Mouse (Mus musculus) embryonic facial prominence, embryonic 14.5 days (tissue): Measurements from ENCODE around the gene Taldo1. TPM values are rescaled to one million over a fixed set of nuclear protein-coding genes. Genes with fewer than 3 reads are reported as not detected.

Experiments used
- ATAC-seq: fragments of 200-750 bp; cut with Nextera tagmentation; 2 replicates; pipeline ENCODE4 v1.8.0; 2017; ENCODE audit warnings: low read depth, moderate number of reproducible peaks, moderate TSS enrichment
- DNase-seq: peaks from one replicate; pipeline ENCODE4 v3.0.0-alpha.2; 2015; ENCODE audit warnings: low spot score
- H3K27ac ChIP-seq: fragments of 300-500 bp; sonication (generic); replicated peaks from 2 replicates; pipeline ENCODE4 v1.5.1; 2014; ENCODE audit warnings: low read depth, mild to moderate bottlenecking, low read length, moderate library complexity
- H3K27me3 ChIP-seq: fragments of 300-500 bp; sonication (generic); replicated peaks from 2 replicates; pipeline ENCODE4 v1.6.1; 2014; ENCODE audit warnings: low read length; ENCODE audit not compliant: control insufficient read depth, insufficient read depth
- H3K36me3 ChIP-seq: fragments of 300-500 bp; sonication (generic); 2 replicates; pipeline ENCODE4 v1.6.1; 2014; ENCODE audit warnings: low read length, mixed read lengths; ENCODE audit not compliant: control insufficient read depth, insufficient read depth
- H3K4me1 ChIP-seq: fragments of 300-500 bp; sonication (generic); 2 replicates; pipeline ENCODE4 v1.6.1; 2014; ENCODE audit warnings: antibody characterized with exemption, low read length; ENCODE audit not compliant: control insufficient read depth, insufficient read depth
- H3K4me2 ChIP-seq: fragments of 300-500 bp; sonication (generic); 2 replicates; pipeline ENCODE4 v1.6.1; 2014; ENCODE audit warnings: low read depth, mild to moderate bottlenecking, low read length, moderate library complexity, mixed read lengths
- H3K4me3 ChIP-seq: fragments of 300-500 bp; sonication (generic); 2 replicates; pipeline ENCODE4 v1.5.1; 2014; ENCODE audit warnings: low read depth, mild to moderate bottlenecking, low read length
- H3K9ac ChIP-seq: fragments of 300-500 bp; sonication (generic); 2 replicates; pipeline ENCODE4 v1.6.1; 2014; ENCODE audit warnings: low read depth, mild to moderate bottlenecking, low read length, moderate library complexity, mixed read lengths
- H3K9me3 ChIP-seq: fragments of 300-500 bp; sonication (generic); 2 replicates; pipeline ENCODE4 v1.6.1; 2016; ENCODE audit warnings: low read length; ENCODE audit not compliant: control insufficient read depth
- WGBS: fragments of 180-500 bp; shearing (Covaris S2); extraction: QIAGEN DNeasy Blood & Tissue Kit; methylation state at CpG from one replicate; pipeline ENCODE4 v1.1.7; 2014; 5-methylcytosine and 5-hydroxymethylcytosine counted together
- polyA plus RNA-seq: library from polyadenylated mRNA; unstranded; fragments of >200 nt; fragmentation: Nextera tagmentation; extraction: Ambion mirVana; gene quantifications from 2 replicates; pipeline ENCODE4 v1.2.1, GENCODE M21; 2014

Taldo1 gene
- polyA plus RNA-seq, 1 experiment from 2014 or later = 248 TPM

DNA sequence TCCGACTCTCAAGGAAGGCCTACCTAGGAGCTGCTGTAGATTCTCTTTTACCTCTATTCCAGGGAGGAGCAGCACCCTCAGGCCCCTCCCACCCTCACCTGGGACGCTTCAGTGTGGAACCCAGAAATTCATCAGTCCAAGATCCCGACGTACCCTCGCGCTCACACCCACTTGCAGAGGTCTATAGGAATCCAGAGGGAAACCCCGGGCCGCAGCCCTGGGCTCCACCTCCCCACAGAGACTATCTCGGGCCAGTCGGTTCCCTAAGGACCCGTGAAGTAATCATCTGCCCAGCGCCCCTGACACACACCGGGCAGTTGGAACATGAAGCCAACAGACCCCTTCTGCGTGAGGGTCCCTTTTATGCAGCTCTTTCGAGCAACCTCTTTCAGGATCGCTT is 21.3 kb downstream of the Taldo1 start:
- Histone ChIP-seq H3K27ac (peak overlapping the region; percentile 78), H3K27me3 (no peaks in the 10 kb centered on the region), H3K36me3 (peaks cover 33% of the 10 kb centered on the region), H3K4me3 (peak overlapping the region; percentile 86), H3K4me2 (peak overlapping the region; percentile 92), H3K9ac (peak overlapping the region; percentile 92), H3K9me3 (no peaks in the 10 kb centered on the region), H3K4me1 (no peaks in the 10 kb centered on the region)
- DNase-seq (peak; percentile 33), ATAC-seq (no peak)
- WGBS = 3% methylated on average over 16 of the region's 16 CpGs

DNA sequence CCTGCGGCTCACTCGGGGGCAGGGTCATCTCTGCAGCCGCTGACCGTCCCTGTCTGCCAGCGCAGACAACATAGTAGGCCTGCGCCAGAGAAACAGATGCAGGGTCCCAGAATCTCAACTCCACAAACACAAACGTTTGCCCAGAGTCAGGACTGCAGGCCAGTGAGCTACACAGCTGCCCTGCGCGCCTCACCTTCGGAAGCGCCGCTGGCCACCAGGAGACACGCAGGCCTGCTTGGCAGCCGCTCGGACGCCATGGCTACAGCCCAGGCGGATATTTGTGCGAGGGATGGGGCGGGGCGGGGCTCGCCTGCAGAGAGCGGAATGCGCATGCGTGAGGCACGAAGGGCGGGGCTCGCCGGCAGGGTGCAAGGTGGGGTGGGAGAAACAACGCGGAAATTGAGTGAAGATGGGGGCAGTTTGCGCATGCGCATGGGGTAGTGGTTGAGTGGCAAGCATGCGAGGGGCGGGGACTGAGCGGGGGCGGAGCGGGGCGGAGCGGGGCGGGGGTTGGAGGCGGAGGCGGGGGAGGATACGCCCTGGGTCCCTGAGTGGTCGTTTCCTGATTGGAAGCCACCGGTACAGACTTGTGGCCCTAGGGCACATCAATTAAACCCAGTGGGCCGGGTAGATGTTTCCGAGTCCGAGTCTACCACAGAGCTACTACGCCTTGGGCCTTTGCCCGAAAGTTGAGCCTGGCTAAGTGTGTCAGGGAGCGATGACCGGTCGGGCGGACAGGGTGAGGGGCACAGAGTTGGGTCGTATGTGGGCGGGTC is 22.0 kb downstream of the Taldo1 start, which contains the start of gene Gatd1:
TSS of gene Gatd1 (minus strand) at position 328 of the 776 bp plus-strand sequence.
- Histone ChIP-seq H3K9ac (peak within 1 kb of the TSS; percentile 92), H3K27ac (peak within 1 kb of the TSS; percentile 78), H3K4me3 (peak within 1 kb of the TSS; percentile 86), H3K4me1 (no peaks in the 10 kb centered on the region), H3K36me3 (peaks cover 27% of the 10 kb centered on the region), H3K27me3 (no peaks in the 10 kb centered on the region), H3K9me3 (no peaks in the 10 kb centered on the region), H3K4me2 (peak within 1 kb of the TSS; percentile 92)
- peak; percentile 99 for DNase-seq
- WGBS = 0% methylated on average over 36 of the region's 56 CpGs
- ATAC-seq = peak; percentile 93

DNA sequence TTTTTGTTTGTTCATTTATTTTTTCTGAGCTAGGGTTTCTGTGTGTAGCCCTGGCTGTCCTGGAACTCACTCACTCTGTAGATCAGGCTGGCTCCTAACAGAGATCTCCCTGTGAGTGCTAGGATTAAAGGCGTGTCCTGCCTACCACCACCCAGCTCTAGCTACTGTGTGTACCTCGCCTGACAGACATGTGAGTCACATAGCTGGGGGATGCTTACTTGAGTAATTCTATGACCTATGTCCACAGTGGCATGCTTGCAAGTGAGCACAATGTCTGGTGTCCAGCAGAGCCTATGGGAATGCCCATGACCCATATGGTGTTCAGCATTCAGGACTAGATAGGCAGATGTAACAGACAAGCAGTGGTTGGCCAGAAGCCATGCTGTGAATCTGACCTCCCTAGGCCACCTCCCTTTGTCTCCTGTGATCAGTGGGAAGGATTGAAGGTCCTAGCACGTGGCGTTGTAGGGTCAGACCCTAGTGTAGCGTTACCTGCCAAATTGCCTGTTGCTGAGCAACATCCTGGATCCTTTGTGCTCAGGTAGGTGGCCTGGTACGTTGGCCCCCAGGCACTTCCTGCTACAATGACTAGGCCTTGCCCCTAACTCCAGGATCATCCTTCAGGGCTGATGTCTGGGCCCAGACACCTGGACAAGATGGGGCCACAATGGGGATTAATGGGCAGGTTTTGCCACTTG is 24.3 kb downstream of the Taldo1 start:
- Histone ChIP-seq H3K4me3 (no peak overlapping the region), H3K9me3 (no peaks in the 10 kb centered on the region), H3K27me3 (no peaks in the 10 kb centered on the region), H3K36me3 (peaks cover 4% of the 10 kb centered on the region), H3K9ac (no peak overlapping the region), H3K27ac (no peak overlapping the region), H3K4me2 (no peak overlapping the region), H3K4me1 (no peaks in the 10 kb centered on the region)
- ATAC-seq (no peak), DNase-seq (no peak)
- WGBS = 77% methylated on average over 6 of the region's 6 CpGs

DNA sequence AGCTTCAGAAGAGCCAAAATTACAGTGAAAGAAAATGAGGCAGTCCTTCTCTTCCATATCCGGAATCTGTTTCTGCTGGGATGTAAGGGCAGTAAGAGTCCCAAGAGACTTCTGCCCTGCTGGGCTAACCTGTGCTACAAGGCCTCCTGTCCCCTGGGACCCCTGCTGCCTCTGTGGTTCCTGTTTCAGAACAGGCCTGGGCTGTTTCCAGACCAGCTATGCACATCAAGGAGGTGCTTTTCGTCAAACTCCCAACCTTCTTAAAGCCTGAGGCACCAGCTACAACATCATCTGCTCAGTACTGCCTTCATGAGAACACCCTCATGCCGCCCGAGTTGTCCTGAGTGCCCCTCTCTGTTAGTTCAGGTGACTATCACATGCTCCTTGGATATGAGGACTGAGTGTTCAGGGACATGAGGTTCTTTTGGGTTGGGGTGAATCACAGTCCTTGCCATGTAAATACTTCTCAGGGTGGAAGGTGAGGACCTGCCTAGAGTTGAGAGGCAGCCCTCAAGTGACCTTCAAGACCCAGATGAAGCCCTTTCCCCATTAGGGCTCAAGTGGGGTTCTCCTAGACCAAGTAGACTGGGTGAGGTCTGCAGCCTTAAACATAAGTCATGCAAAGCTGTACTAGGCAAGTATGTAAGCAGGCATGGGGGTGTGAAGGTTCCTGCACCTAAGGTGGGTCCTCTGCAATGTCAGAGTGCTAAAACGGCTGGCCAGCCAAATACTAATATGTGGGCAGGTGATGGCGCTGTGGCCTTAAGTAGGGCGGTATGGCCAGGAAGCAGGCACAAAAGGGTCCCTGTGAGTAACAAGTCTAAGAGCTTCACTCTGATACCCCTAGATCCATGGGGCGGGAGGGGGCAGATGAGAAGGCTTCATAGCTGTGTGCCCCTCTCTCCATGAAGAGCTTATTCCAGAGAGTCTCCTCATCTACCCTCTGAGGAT is 26.0 kb downstream of the Taldo1 start:
- H3K4me3 ChIP-seq = no peak overlapping the region
- H3K36me3 ChIP-seq = no peaks in the 10 kb centered on the region
- H3K27me3 ChIP-seq = no peaks in the 10 kb centered on the region
- H3K4me2 ChIP-seq = no peak overlapping the region
- no peak for ATAC-seq
- no peak overlapping the region for H3K27ac ChIP-seq
- 69% methylated on average over 8 of the region's 8 CpGs for WGBS
- DNase-seq = no peak
- H3K4me1 ChIP-seq = no peaks in the 10 kb centered on the region
- H3K9me3 ChIP-seq = no peaks in the 10 kb centered on the region
- no peak overlapping the region for H3K9ac ChIP-seq

DNA sequence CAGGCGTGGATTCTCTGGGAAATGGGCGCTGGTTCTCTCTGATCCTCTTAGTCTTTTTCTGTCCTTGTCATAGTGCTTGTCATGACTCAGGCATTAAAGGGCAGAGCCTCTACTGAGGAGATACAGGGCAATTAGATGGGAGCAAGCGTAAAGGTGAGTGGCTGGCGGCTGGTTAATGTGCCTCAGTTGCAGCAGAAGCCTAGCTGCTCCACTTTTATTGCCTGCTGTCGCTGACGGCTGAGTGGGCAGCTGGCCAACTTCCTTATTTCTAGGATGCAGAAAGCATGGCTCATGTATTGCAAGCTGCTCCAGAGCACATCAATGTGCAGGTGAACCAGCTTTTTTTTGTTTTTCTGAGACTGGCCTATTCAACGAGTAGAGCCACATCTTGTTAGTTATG is 27.0 kb downstream of the Taldo1 start:
- Histone ChIP-seq H3K4me2 (no peak overlapping the region), H3K9ac (no peak overlapping the region), H3K4me3 (no peak overlapping the region), H3K4me1 (no peaks in the 10 kb centered on the region), H3K27ac (no peak overlapping the region), H3K36me3 (no peaks in the 10 kb centered on the region), H3K27me3 (no peaks in the 10 kb centered on the region), H3K9me3 (no peaks in the 10 kb centered on the region)
- WGBS = 77% methylated on average over 7 of the region's 7 CpGs
- no peak for ATAC-seq
- DNase-seq = peak; percentile 23

DNA sequence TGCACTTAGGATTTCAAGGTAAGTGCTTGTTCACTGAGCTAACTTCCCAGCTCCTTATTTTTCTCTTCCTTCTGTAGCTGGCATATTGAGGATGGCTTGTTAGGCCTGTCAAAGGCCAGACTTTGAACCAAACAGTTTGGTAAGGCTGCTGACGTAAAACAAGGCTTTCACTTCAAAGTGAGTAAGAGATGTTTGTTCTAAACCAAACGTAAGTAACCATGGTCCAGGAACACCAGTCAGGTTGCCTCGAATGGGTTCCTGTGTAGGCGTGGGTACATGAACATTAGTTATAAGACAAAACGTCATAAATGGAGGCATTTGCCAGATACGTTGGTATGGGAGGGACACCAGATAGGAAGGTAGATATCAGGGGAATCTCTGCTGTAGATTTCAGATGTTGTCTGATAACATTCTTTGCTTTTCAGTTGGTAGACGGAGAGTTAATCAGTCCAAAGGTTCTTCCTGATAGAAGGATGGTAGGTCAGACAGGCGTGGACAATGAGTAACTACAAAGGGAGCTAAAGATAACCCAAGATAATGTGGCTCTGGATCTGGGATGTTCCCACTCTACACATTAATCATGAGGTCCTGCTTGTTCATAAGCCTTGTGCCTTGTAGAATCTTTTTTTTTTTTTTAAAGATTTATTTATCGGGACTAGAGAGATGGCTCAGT is 28.2 kb downstream of the Taldo1 start:
- Histone ChIP-seq H3K4me2 (no peak overlapping the region), H3K27me3 (no peaks in the 10 kb centered on the region), H3K9me3 (no peaks in the 10 kb centered on the region), H3K36me3 (no peaks in the 10 kb centered on the region), H3K4me1 (no peaks in the 10 kb centered on the region), H3K27ac (no peak overlapping the region), H3K9ac (no peak overlapping the region), H3K4me3 (no peak overlapping the region)
- 83% methylated on average over 9 of the region's 9 CpGs for WGBS
- no peak for DNase-seq
- no peak for ATAC-seq

DNA sequence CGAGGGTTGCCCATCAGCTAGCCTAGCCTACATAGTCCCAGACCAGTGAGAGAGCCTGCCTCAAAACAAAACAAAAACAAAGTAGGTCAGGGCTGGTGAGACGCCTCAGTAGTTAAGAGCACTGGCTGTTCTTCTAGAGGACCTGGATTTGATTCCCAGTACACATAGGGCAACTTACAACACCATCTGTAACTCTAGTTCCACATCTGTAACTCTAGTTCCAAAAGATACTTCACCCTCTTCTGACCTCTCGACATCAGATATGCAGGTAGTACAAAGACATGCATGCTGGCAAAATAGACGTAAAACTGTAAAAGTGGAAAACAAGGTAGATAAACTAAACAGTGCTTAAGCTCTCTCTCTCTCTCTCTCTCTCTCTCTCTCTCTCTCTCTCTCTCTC is 31.8 kb downstream of the Taldo1 start:
- no peak for DNase-seq
- ATAC-seq = no peak
- 60% methylated on average over 4 of the region's 4 CpGs for WGBS
- Histone ChIP-seq H3K27ac (no peak overlapping the region), H3K4me2 (no peak overlapping the region), H3K9me3 (no peaks in the 10 kb centered on the region), H3K36me3 (no peaks in the 10 kb centered on the region), H3K9ac (no peak overlapping the region), H3K4me1 (no peaks in the 10 kb centered on the region), H3K27me3 (no peaks in the 10 kb centered on the region), H3K4me3 (no peak overlapping the region)
